Mouse (Mus musculus): Measurements from ENCODE around the gene Hamp.

DNA sequence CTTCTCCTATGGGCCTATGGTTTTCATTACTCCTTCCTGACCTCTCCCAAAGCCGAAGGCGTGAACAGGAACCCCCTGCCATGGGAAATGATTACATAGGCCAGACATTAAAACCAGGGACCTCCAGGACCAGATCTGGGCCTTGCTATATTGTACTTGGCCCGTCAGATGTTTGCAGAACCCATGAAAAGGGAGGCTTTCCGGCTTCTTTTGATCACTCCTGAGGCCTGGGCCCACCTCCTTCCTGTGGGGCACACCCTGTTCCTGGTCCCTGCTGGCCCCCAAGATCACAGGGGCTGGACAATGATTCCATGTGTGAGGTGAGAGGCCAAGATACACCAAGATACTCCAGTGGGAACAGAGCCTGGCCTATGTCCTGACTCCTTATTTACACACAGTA, 25.3 kb upstream of the Hamp start:
- TF ChIP-seq CTCF (IDR thresholded peaks at IDR 0.05; ENCODE audit: low read depth), result no peak
- no peak for TF ChIP-seq EP300 (IDR thresholded peaks at IDR 0.05; ENCODE audit: low read depth)
